Mouse (Mus musculus) thymus, adult 2 months (tissue): ENCODE results near the gene Gm9195.

Experiments used
- CTCF ChIP-seq: fragments of 200-500 bp; IDR thresholded peaks from 2 replicates; pipeline ENCODE4 v1.5.1; 2012; ENCODE audit warnings: mild to moderate bottlenecking, control low read depth, low read length, moderate library complexity, borderline replicate concordance; ENCODE audit not compliant: control insufficient read depth, poor library complexity, insufficient read depth; ENCODE audit errors: extremely low read depth
- POLR2A ChIP-seq: fragments of 200-500 bp; IDR thresholded peaks from 2 replicates; pipeline ENCODE4 v1.6.1; 2012; ENCODE audit warnings: mild to moderate bottlenecking, low read length, control low read depth, moderate library complexity; ENCODE audit not compliant: control insufficient read depth, poor library complexity, insufficient read depth; ENCODE audit errors: extremely low read depth

GRCm38 (mm10) chr14:72438976-72439375 lies 52.7 kb downstream of the Gm9195 start:
- no peak for TF ChIP-seq CTCF
- no peak for TF ChIP-seq POLR2A
